Mouse (Mus musculus): ENCODE measurements around the gene Klhdc7a.

Klhdc7a gene

DNA sequence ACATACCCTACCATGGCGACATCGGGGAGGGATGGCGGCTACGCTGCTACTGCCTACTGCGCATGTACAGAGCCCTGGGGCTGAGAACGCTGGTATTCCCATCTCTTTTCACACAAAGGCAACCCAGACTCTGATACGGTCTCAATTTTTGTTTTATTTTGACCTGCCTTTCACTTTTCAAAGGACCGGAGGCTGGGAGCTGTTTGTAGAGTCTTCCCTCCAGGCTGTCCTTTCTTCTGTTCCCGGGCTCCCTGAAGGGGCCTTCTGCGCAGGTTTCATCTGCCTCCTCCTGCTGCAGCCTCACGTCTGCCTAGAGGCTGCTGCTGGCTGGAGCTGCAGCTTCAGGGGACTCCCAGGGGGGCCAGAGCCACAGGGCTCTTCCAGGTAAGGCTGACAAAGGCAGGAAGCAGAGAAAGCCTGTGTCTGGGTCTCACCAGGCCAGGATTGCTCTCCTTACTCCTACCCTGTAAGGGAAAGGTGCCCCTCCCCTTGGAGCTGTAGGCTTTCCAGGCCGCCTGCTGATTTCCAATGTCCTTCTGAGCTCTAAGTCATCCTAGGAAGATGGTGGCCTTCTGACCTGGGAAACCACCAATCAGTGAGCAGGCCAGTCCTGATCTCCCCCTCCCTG, 7.6 kb downstream of the Klhdc7a start:
- DNase-seq (ENCODE audit: low spot score in 2 of 2) = no peak

DNA sequence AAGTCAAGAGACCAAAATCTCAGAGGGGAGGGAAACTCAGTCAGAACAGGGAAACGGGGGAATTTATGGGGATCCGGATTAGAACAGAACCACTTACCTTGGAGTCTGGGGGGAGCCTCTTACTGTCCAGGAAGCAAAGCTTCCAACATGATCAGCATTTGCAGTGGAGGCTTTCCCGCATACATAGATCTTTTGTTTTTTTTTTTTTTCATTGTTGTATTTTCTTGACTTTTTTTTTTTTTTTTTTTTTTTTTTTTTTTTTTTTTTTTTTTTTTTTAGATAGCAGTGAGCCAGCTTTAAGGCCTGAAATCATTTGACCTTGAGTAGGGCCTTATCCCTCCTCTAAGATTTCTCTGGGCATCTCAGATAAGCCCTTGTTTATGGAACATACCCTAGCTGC, 8.6 kb downstream of the Klhdc7a start:
- DNase-seq (ENCODE audit: low spot score in 2 of 2) = no peak

DNA sequence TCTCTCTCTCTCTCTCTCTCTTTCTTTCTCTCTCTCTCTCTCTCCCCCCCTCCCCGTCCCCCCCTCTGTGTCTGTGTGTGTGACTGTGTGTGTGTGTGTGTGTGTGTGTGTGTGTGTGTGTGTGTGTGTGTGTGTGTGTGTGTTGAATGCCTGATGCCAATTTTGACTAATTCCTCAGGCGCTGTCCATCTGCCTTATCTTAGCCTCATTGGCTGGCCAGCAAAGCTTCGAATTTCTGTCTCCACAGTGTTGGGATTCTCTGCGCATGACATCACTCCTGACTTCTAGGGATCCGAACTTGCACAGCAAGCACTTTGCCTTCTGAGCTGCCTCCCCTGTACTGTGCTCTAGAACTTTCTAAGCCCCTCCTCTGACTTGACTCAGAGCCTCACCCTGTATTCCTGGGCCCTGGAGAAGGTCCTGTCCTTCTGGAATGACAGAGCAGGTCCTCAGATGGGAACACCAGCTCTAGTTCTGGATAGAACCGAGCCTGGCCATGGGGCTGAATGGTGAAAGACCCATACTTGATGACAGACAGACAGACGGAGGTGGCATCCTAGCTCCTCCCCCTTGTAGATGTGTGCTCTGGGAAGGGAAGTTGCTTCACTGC, 16.8 kb downstream of the Klhdc7a start:
- no peak for DNase-seq (ENCODE audit: low spot score in 2 of 2)

DNA sequence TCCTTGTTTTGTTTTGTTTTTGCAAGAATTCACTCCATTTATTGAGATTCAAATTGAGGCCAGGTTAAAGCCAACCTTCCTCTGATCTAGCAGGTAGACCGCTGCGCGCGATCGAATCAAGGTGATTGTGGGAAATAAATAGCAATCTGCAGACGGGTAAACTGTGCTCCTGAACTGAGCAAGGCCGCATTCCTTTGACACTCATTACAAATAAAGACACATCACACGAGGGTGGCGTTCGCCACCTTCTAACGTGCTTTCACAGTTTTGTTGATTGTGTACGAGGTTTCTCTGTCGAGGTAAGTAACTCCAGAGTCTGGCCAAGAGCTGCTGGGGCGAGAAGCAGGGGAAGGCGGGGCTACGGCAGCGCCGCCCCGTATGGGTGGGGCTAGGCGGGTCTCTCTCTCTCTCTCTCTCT, 17.4 kb downstream of the Klhdc7a start:
- no peak for DNase-seq (ENCODE audit: low spot score in 2 of 2)

DNA sequence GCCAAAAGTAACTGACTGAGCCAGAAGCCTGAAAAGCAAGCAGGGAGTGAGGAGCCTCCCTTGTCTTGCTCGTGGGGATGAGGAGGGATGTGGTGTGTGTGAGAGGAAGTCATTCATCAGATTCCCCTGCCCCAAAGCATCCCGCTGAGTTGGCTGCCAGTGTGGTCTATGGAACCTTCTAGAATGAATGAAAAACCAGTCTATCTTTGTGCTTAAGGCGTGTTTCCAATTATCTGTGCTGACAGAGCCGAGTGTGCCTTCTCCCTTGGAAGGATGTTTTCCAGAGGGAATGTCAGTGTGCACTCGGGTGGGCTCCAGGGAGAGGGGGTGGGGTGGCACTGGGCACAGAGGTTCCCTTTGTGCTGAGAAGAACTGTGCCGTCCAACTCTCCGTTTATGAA, 19.2 kb downstream of the Klhdc7a start:
- DNase-seq (ENCODE audit: low spot score in 2 of 2) = no peak

DNA sequence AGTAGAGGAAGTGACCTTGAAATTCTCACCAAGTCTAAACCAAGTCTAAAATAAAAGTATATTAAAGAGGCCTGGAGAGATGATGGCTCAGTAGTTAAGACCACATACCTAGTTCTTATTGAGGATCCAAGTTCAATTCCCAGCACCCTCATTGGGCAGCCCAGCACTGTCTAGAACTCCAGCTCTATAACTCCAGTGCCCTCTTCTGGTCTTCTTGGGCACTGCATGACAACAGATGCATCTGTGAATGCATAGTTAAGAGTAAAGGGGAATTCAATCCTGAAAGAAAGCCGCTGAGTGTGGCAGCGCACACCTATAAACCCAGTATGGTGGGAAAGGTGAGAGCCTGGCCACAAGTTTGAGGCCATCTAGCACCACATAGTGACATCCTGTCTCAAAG, 20.5 kb downstream of the Klhdc7a start:
- DNase-seq (ENCODE audit: low spot score in 2 of 2) = no peak

DNA sequence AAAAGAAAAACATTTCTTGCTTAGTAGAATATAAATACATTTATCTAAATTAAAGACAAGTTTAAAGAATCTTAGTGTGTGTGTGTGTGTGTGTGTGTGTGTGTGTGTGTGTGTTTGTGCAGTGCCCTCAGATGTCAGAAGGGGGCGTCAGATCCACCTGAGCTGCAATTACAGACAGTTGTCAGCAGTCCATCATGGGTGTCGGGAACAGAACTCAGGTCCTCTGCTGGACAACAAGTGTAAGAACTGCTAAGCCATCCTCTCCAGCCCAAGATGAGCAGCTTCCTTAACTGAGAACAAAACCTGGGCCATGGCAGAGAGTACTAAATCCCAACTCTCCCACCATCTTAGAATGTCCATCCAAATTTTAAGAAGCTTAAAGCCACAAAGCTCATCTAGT, 26.0 kb downstream of the Klhdc7a start:
- DNase-seq (ENCODE audit: low spot score in 2 of 2) = no peak

DNA sequence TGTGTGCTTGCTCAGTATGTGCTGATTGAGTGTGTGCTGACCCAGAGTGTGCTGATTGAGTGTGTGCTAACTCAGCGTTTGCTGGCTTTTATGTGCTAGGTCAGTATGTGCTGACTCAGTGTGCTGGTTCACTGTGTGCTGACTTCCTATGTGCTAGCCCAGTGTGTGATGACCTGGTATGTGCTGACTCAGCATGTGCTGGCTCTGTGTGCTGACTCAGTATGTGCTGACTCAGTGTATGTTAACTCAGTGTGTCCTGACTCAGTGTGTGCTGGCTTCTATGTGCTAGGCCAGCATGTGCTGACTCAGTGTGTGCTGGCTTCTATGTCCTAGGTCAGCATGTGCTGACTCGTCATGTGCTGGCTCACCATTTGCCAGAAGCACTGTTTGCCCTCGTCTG, 32.3 kb downstream of the Klhdc7a start:
- DNase-seq (ENCODE audit: low spot score in 2 of 2) = no peak

DNA sequence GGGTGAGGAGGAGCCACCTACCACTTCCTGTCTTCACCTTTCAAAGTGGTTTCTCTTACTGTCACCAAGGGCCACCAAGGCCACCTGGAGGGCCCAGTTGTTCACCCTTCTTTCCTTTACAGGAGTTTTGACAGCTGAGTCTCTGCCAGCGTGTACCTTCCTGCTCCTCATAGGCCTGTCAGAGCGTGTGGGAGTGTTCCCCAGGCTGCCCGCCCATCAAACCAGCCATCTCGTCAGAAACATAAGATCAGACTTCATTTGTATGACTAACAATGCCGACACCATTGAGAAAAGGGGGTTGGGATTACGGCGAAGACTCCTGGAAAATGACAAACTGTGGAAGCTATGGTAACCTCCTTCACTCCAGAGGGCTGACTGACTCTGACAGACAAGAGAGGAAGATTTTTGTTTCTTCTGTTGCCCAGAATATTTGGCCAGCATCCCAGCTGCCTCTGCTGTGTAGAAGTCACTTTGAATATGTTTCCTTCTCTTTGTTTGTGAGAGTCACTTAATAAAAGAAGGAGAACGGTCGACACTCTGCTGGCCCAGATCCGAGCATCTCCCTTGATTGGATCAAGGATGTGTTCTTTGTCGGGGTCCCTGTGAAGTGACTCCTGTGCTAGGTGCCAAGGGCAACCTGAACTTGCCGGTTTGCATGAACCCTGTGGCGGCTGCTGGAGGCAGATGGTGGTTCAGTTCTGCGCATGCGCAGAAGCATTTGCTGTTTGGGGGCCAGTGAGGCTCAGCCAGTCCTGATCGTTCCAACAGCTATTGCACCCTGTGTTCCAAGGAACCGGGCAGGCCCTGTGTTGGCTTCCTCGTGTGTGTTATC, 34.6 kb downstream of the Klhdc7a start:
- no peak for DNase-seq (ENCODE audit: low spot score in 2 of 2)

DNA sequence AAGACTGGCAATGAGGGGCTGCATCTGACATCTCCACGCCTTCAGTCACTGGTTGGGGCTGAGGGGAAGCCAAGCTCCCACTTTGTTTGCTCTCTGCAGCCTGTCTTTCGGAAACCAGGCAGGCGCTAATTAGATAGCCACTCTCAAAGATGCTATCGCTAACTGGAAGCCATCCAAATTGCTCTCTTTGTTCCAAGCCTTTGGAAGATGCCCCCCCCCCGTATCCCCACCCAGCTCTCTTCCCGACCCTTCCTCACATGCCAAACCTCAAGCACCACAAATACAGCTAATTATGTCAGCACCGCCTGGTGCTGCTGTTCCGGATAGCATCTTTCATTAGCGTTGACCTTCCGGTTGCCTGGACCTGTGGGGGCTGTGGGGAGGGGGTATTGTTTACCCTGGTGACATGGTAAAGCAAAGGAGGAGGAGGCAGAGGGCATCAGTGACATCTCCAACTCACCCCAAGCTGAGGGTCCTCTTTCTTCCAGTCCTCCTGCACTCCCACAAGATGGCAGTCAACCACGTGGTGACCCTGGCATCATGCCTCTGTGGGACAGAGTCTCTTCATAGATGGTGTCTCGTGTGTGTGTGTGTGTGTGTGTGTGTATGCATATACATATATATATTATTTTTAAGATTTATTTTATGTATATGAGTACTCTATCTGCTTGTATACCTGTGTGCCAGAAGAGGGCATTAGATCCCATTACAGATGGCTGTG, 35.9 kb downstream of the Klhdc7a start:
- DNase-seq (ENCODE audit: low spot score in 2 of 2) = no peak

DNA sequence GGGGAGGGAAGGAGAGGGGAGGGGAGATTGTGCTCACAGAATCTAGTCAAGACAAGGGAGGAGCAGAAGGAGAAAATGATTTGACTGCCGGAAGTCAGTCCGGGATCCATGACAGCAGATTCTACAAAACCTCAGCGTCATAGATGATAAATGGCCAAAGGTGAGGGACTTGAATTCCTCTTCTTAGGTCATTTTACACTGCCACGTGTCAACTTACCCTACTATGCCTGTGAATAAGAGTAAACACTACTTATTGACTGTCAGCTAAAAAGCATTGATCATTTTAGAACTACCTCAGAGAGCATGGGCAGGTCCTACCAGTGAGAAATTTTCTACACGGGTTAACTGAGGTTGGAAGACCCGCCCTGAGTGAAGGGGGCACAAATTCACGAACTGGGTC, 36.9 kb downstream of the Klhdc7a start:
- no peak for DNase-seq (ENCODE audit: low spot score in 2 of 2)

DNA sequence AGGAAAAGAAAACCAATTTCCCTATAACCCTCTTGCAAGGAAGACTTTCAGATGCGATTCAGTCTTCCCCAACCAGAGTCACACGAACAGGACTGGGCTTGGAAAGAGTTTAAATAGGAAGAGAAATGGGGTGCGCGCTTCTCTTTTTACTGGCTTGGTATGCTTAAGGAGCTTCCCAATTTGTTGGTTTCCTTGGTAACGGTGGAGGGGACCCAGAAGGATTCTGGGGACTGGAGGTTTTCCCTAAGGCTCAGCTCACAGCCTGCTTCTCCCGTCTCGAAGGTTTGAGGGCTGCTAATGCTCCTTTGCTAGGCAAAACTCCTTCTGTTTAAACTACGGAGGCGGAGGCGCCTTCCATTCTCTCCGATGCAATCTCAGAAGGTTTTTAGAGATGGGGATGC, 41.7 kb downstream of the Klhdc7a start:
- no peak for DNase-seq (ENCODE audit: low spot score in 2 of 2)

DNA sequence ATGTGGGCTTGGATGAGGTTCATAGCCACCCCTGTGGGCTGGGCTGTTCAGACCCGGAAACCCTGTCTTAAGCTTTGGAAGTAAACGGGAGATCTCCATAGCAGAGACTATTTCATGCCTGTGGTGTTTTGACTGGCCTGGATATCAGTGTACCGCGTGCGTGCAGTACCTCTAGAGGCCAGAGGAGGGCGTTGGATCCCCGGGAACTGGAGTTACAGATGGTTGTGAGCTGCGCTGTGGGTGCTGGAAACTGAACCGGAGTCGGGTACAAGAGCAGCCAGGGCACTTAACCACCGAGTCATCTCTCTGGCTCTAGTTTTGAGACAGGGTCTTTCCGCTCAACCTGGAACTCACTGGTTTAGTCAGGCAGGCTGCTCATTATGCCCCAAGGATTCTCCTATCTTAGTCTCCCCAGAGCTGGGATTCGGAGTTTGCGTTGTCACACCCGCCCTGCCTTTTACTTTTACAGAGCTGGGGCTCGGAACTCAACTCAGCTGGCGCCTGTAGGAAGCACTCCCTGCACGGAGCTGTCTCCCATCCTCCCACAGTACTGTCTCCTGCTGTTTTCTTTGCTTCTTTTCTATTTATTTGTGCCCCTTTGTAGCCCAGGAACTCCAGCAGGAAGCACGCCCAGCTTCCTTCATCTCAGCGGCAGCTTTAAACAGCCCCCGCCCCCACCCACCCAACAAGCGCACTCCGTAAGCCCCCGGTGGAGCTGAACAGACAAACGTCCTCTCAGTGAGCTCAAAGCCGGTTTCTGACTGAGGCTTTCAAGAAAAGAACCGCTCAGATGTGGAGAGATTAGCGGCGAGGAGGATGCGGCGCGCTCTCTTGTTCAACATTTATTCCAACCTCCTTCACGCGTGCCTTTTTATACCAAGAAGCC, 42.3 kb downstream of the Klhdc7a start:
- DNase-seq (ENCODE audit: low spot score in 2 of 2) = no peak

DNA sequence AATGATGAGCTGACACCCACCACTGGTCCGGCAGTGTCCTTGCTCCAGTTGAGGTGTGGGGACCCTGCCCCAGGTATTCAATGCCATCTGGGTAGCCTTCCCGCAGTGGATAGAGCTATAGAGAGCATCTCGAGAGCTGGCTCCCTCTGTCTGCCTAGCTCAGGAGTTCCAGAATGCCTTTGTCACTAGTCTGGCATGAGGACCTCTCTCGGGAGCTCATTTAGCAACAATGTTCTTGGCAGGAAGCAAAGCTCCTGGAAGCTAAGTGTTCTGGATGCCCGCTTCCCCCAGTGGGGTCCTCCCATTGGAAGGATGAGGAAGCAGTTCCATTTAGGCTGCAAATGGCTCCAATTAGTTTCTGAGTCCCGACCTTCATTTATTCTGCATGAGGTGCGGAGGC, 51.1 kb downstream of the Klhdc7a start:
- DNase-seq (ENCODE audit: low spot score in 2 of 2) = no peak
